Mouse (Mus musculus) hindbrain, embryonic 16.5 days (tissue): ENCODE results near the gene Dst. TPM values are rescaled to one million over a fixed set of nuclear protein-coding genes. Genes with fewer than 3 reads are reported as not detected.

Experiments used
- ATAC-seq: fragments of 200-750 bp; cut with Nextera tagmentation; 2 replicates; pipeline ENCODE4 v1.8.0; 2017; ENCODE audit warnings: moderate TSS enrichment, moderate library complexity
- H3K27ac ChIP-seq: fragments of 300-500 bp; sonication (generic); 2 replicates; pipeline ENCODE4 v1.5.1; 2014; ENCODE audit warnings: low read depth, mild to moderate bottlenecking, control low read depth, low read length, moderate library complexity
- H3K27me3 ChIP-seq: fragments of 300-500 bp; sonication (generic); replicated peaks from 2 replicates; pipeline ENCODE4 v1.6.1; 2014; ENCODE audit warnings: low read length; ENCODE audit not compliant: control insufficient read depth, insufficient read depth
- H3K36me3 ChIP-seq: fragments of 300-500 bp; sonication (generic); 2 replicates; pipeline ENCODE4 v1.6.1; 2014; ENCODE audit warnings: mild to moderate bottlenecking, low read length, moderate library complexity, mixed read lengths; ENCODE audit not compliant: control insufficient read depth, insufficient read depth
- H3K4me1 ChIP-seq: fragments of 300-500 bp; sonication (generic); 2 replicates; pipeline ENCODE4 v1.6.1; 2014; ENCODE audit warnings: low read depth, low read length; ENCODE audit not compliant: control insufficient read depth, insufficient read depth
- H3K4me2 ChIP-seq: fragments of 300-500 bp; sonication (generic); 2 replicates; pipeline ENCODE4 v1.6.1; 2014; ENCODE audit warnings: mild to moderate bottlenecking, low read length, control low read depth, moderate library complexity
- H3K4me3 ChIP-seq: fragments of 300-500 bp; sonication (generic); 2 replicates; pipeline ENCODE4 v1.5.1; 2014; ENCODE audit warnings: mild to moderate bottlenecking, low read length, control low read depth, moderate library complexity
- H3K9ac ChIP-seq: fragments of 300-500 bp; sonication (generic); 2 replicates; pipeline ENCODE4 v1.6.1; 2014; ENCODE audit warnings: low read depth, mild to moderate bottlenecking, control low read depth, low read length, moderate library complexity
- H3K9me3 ChIP-seq: fragments of 300-500 bp; sonication (generic); 2 replicates; pipeline ENCODE4 v1.6.1; 2014; ENCODE audit warnings: mild to moderate bottlenecking, low read length, moderate library complexity; ENCODE audit not compliant: control insufficient read depth
- WGBS: fragments of 180-500 bp; shearing (Covaris S2); extraction: QIAGEN DNeasy Blood & Tissue Kit; methylation state at CpG from one replicate; pipeline ENCODE4 v1.1.7; 2014; 5-methylcytosine and 5-hydroxymethylcytosine counted together
- polyA plus RNA-seq: library from polyadenylated mRNA; unstranded; fragments of >200 nt; fragmentation: Nextera tagmentation; extraction: Ambion mirVana; gene quantifications from 2 replicates; pipeline ENCODE4 v1.2.1, GENCODE M21; 2015

Dst gene
- polyA plus RNA-seq, 1 experiment from 2014 or later, result 38.3 TPM

GRCm38 (mm10) chr1:33955626-33956025 lies 47.6 kb downstream of the Dst start:
- Histone ChIP-seq H3K27ac (no peak overlapping the region), H3K4me1 (no peaks in the 10 kb centered on the region), H3K4me2 (no peak overlapping the region), H3K9ac (no peak overlapping the region), H3K27me3 (no peaks in the 10 kb centered on the region), H3K36me3 (0 out of 2 replicates have a peak, but pooled peaks cover 3% of the 10 kb centered on the region), H3K9me3 (peaks cover 2% of the 10 kb centered on the region; the same call in 1 of the 2 replicates), H3K4me3 (no peak overlapping the region)
- WGBS, result 94% methylated on average over 6 of the region's 6 CpGs
- no peak for ATAC-seq

GRCm38 (mm10) chr1:33960439-33960838 lies 52.4 kb downstream of the Dst start:
- 79% methylated on average over 8 of the region's 8 CpGs for WGBS
- no peaks in the 10 kb centered on the region; the same call in 1 of the 2 replicates for H3K9me3 ChIP-seq
- no peak for ATAC-seq
- 0 out of 2 replicates have a peak, but pooled peaks cover 3% of the 10 kb centered on the region for H3K36me3 ChIP-seq
- no peak overlapping the region for H3K4me3 ChIP-seq
- no peak overlapping the region for H3K4me2 ChIP-seq
- no peaks in the 10 kb centered on the region for H3K4me1 ChIP-seq
- no peak overlapping the region for H3K9ac ChIP-seq
- no peak overlapping the region for H3K27ac ChIP-seq
- no peaks in the 10 kb centered on the region for H3K27me3 ChIP-seq

DNA sequence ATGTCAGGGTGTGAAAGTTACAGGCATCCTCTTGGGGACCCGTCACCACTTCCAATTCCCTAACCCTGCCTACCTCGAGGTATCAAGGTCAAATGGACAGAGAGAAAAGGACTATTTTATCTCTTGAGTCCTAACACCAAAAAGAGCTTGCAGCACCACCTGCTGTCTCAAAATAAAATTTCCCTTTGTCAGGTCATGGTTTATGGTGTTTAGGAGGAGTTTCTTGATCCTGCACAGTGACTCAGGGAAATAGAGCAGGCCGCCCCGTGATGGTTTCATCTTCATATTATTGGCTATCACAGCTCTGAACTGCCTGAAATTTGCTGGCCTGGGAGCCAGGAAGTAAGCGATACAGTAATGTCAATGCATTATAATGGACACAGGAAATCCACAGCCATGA lies 56.6 kb downstream of the Dst start:
- no peak overlapping the region for H3K9ac ChIP-seq
- H3K4me1 ChIP-seq, result no peaks in the 10 kb centered on the region
- H3K4me2 ChIP-seq, result no peak overlapping the region
- H3K27me3 ChIP-seq, result no peaks in the 10 kb centered on the region
- H3K4me3 ChIP-seq, result no peak overlapping the region
- H3K9me3 ChIP-seq, result no peaks in the 10 kb centered on the region
- 48% methylated on average over 5 of the region's 5 CpGs for WGBS
- no peak overlapping the region for H3K27ac ChIP-seq
- no peaks in the 10 kb centered on the region for H3K36me3 ChIP-seq
- ATAC-seq, result no peak

- peak; percentile 18; the same call in 1 of the 2 replicates for ATAC-seq
- WGBS, result 92% methylated on average over 4 of the region's 4 CpGs
- H3K4me2 ChIP-seq, result no peak overlapping the region
- no peak overlapping the region for H3K9ac ChIP-seq
- H3K27ac ChIP-seq, result no peak overlapping the region
- H3K27me3 ChIP-seq, result no peaks in the 10 kb centered on the region
- H3K9me3 ChIP-seq, result no peaks in the 10 kb centered on the region
- no peaks in the 10 kb centered on the region for H3K36me3 ChIP-seq
- H3K4me1 ChIP-seq, result no peaks in the 10 kb centered on the region
- no peak overlapping the region for H3K4me3 ChIP-seq
Observed at GRCm38 (mm10) chr1:33965824-33966223, 57.8 kb downstream of the Dst start.

DNA sequence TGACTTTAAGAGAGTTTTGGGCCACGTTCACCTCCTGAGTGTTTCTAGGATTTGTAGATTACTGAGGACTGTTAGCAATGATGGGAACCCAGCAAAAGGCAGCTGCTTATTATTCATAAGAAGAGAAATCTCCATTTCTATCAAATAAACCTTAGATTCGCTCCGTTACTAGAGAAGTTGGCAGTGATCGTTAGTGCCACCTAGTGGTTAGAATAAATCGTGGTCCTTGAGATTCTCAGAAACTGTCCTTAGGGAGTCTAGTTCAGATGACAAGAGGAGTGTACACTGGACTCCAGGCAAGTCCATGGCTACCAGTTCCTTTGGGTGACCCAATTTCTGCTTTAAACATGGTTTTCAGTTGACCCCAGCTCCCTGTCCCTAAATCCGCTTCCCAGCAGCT lies 58.3 kb downstream of the Dst start:
- Histone ChIP-seq H3K36me3 (no peaks in the 10 kb centered on the region), H3K9ac (no peak overlapping the region), H3K9me3 (no peaks in the 10 kb centered on the region), H3K4me3 (no peak overlapping the region), H3K27ac (no peak overlapping the region), H3K4me1 (no peaks in the 10 kb centered on the region), H3K4me2 (no peak overlapping the region), H3K27me3 (no peaks in the 10 kb centered on the region)
- ATAC-seq, result peak; percentile 40; the same call in 1 of the 2 replicates
- WGBS, result 26% methylated on average over 6 of the region's 6 CpGs

DNA sequence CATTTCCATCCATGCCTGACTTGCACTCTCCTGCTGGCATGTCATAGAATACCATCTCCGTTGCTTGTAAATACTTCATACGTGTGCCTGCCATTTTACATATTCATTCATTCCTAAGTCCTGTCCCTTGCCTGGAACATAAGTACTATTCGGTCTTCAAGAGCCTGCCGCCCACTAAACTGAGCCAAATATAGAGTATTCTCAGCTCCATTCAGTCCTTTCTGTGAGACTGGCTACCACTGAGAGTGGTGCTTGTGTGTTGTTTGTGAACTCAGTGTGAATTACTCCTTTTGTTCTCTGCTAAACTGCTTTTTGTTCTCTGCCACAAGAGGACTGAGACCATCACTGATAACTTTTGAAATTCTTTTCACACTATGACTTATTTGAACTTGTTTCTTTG lies 59.2 kb downstream of the Dst start:
- H3K9ac ChIP-seq, result no peak overlapping the region
- H3K27me3 ChIP-seq, result no peaks in the 10 kb centered on the region
- no peak overlapping the region for H3K4me3 ChIP-seq
- 67% methylated on average over 4 of the region's 4 CpGs for WGBS
- no peaks in the 10 kb centered on the region for H3K36me3 ChIP-seq
- H3K4me1 ChIP-seq, result no peaks in the 10 kb centered on the region
- no peak overlapping the region for H3K27ac ChIP-seq
- no peak overlapping the region for H3K4me2 ChIP-seq
- no peak for ATAC-seq
- no peaks in the 10 kb centered on the region for H3K9me3 ChIP-seq

DNA sequence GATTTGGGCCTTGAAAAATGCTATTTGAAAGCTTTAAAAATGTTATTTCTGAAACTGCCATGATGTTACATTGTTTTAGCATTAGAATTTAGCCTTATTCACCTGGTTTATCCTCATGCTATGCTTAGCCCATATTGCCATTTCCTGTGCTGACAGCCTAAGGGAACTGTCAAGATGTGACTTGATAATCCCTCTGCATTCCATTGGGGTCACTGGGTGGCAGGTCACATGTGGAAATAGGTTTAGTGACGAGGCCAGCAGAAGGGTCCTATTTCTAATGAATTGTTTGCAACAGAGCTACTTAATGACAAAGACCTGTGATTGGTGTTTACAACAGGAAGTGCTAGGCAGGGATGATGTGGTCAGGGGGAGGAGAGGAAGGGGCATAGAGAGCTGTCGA lies 61.9 kb downstream of the Dst start:
- no peak overlapping the region for H3K9ac ChIP-seq
- no peaks in the 10 kb centered on the region for H3K4me1 ChIP-seq
- no peaks in the 10 kb centered on the region for H3K36me3 ChIP-seq
- H3K27me3 ChIP-seq, result no peaks in the 10 kb centered on the region
- H3K4me2 ChIP-seq, result no peak overlapping the region
- 70% methylated on average over 2 of the region's 2 CpGs for WGBS
- H3K27ac ChIP-seq, result no peak overlapping the region
- no peak overlapping the region for H3K4me3 ChIP-seq
- no peak for ATAC-seq
- no peaks in the 10 kb centered on the region for H3K9me3 ChIP-seq

DNA sequence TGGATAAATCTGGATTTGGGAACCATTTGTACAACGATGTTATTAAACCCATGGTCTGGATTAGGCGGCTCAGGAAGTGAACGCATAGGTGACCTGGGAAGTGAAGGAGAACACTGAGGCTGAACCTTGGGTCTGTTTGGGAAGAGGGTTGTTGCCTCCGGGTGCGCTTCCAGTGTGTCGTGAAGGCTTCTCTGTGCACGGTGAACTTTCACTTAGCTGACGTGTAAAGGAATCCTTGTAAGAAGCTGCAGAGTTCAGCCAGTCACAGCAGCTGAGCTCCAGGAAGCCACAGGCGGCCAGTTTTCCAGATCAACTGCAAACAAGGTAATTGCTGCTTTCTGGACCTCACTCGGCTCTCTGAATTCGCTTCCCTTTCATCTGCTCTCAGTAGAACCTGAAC lies 66.4 kb downstream of the Dst start:
- no peak overlapping the region for H3K4me3 ChIP-seq
- H3K36me3 ChIP-seq, result no peaks in the 10 kb centered on the region
- H3K4me2 ChIP-seq, result no peak overlapping the region
- no peak overlapping the region for H3K27ac ChIP-seq
- no peaks in the 10 kb centered on the region for H3K4me1 ChIP-seq
- no peaks in the 10 kb centered on the region for H3K9me3 ChIP-seq
- WGBS, result 88% methylated on average over 11 of the region's 11 CpGs
- H3K27me3 ChIP-seq, result no peaks in the 10 kb centered on the region
- H3K9ac ChIP-seq, result no peak overlapping the region
- no peak for ATAC-seq

DNA sequence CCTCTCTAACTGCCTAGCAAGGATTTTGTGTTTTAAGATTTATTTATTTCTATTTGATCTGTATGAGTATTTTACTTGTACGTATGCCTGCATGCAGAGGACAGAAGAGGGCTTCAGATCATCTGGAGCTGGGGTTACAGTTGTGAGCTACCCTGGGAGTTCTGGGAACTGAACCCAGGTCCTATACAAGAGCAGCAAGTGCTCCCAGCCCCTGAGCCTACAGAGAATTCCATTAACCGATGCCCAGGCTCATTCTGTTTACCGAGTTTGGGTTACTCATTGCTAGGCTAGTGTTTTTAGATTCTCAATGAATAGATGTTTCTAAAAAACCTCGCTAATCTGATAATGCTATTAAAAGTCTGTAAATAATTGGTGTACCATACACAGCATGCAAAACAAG lies 67.3 kb downstream of the Dst start:
- Histone ChIP-seq H3K9ac (no peak overlapping the region), H3K4me1 (no peaks in the 10 kb centered on the region), H3K27me3 (no peaks in the 10 kb centered on the region), H3K4me2 (no peak overlapping the region), H3K4me3 (no peak overlapping the region), H3K9me3 (no peaks in the 10 kb centered on the region), H3K27ac (no peak overlapping the region), H3K36me3 (no peaks in the 10 kb centered on the region)
- no peak for ATAC-seq
- WGBS, result 76% methylated on average over 4 of the region's 4 CpGs

DNA sequence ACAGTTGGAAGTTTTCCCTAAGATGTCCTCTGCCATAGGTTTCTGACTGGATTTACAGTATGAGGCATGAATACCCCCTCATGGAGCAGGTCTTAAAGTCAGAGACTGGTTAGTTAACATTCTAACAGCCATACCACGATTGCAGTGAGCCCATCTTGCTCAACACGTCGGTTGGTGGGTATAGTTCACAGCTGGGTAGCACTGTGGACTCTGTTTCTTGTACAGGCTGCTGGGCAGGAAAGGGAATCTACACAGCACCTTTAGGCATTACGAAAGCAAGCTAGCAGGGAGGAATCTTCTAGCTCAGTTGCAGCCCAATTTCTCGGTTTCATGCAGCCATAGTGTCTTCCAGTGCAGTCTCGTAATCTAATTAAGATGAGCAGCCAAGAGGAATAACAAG lies 69.8 kb downstream of the Dst start:
- Histone ChIP-seq H3K9me3 (no peaks in the 10 kb centered on the region), H3K27me3 (no peaks in the 10 kb centered on the region), H3K27ac (no peak overlapping the region), H3K4me1 (no peaks in the 10 kb centered on the region), H3K36me3 (no peaks in the 10 kb centered on the region), H3K4me3 (no peak overlapping the region), H3K9ac (no peak overlapping the region), H3K4me2 (no peak overlapping the region)
- no peak for ATAC-seq
- 85% methylated on average over 6 of the region's 6 CpGs for WGBS
